Mouse (Mus musculus) kidney, postnatal 0 days (tissue): ENCODE data around the gene Lypd4. TPM values are rescaled to one million over a fixed set of nuclear protein-coding genes. Genes with fewer than 3 reads are reported as not detected.
A peak's percentile ranks its signal among the peaks of the same experiment; 100 is the strongest.
"Not testable (repeated sequence)": the region's sequence is repeated elsewhere in the genome, so short reads cannot be mapped to it uniquely, and the experiment has no call there.

Experiments used
- ATAC-seq: fragments of 200-750 bp; cut with Nextera tagmentation; replicated peaks from 2 replicates; pipeline ENCODE4 v1.8.0; 2017; ENCODE audit warnings: low read depth, moderate number of reproducible peaks, moderate TSS enrichment, moderate library complexity; ENCODE audit not compliant: low FRiP score
- DNase-seq: peaks from one replicate; pipeline ENCODE4 v3.0.0-alpha.2; 2016; ENCODE audit warnings: low spot score
- H3K27ac ChIP-seq: fragments of 300-500 bp; sonication (generic); 2 replicates; pipeline ENCODE4 v1.5.1; 2014; ENCODE audit warnings: mild to moderate bottlenecking
- H3K27me3 ChIP-seq: fragments of 300-500 bp; sonication (generic); 2 replicates; pipeline ENCODE4 v1.6.1; 2014; ENCODE audit warnings: low read length, mixed read lengths; ENCODE audit not compliant: insufficient read depth
- H3K36me3 ChIP-seq: fragments of 300-500 bp; sonication (generic); 2 replicates; pipeline ENCODE4 v1.6.1; 2014; ENCODE audit warnings: low read length, mixed read lengths; ENCODE audit not compliant: insufficient read depth
- H3K4me1 ChIP-seq: fragments of 300-500 bp; sonication (generic); replicated peaks from 2 replicates; pipeline ENCODE4 v1.6.1; 2014; ENCODE audit warnings: antibody characterized with exemption, low read length, mixed read lengths; ENCODE audit not compliant: insufficient read depth
- H3K4me2 ChIP-seq: fragments of 300-500 bp; sonication (generic); 2 replicates; pipeline ENCODE4 v1.6.1; 2014; ENCODE audit warnings: mild to moderate bottlenecking, low read length, moderate library complexity, mixed read lengths
- H3K4me3 ChIP-seq: fragments of 300-500 bp; sonication (generic); replicated peaks from 2 replicates; pipeline ENCODE4 v1.5.1; 2014; ENCODE audit warnings: low read depth, low read length
- H3K9ac ChIP-seq: fragments of 300-500 bp; sonication (generic); 2 replicates; pipeline ENCODE4 v1.6.1; 2014; ENCODE audit warnings: low read depth, low read length
- H3K9me3 ChIP-seq: fragments of 300-500 bp; sonication (generic); replicated peaks from 2 replicates; pipeline ENCODE4 v1.6.1; 2016; ENCODE audit warnings: low read length, inconsistent platforms, mixed read lengths
- CTCF ChIP-seq: IDR thresholded peaks from 2 replicates; pipeline ENCODE4 v1.5.1; 2016; ENCODE audit warnings: antibody characterized with exemption, low read depth, mild to moderate bottlenecking, moderate library complexity
- WGBS: fragments of 180-500 bp; shearing (Covaris S2); extraction: QIAGEN DNeasy Blood & Tissue Kit; methylation state at CpG from one replicate; pipeline ENCODE4 v1.1.7; 2014; 5-methylcytosine and 5-hydroxymethylcytosine counted together
- polyA plus RNA-seq: library from polyadenylated mRNA; unstranded; fragments of >200 nt; fragmentation: Nextera tagmentation; extraction: Ambion mirVana; gene quantifications from 2 replicates; pipeline ENCODE4 v1.2.1, GENCODE M21; 2015

Gene Lypd4
- polyA plus RNA-seq, 1 experiment from 2014 or later, result not detected

DNA sequence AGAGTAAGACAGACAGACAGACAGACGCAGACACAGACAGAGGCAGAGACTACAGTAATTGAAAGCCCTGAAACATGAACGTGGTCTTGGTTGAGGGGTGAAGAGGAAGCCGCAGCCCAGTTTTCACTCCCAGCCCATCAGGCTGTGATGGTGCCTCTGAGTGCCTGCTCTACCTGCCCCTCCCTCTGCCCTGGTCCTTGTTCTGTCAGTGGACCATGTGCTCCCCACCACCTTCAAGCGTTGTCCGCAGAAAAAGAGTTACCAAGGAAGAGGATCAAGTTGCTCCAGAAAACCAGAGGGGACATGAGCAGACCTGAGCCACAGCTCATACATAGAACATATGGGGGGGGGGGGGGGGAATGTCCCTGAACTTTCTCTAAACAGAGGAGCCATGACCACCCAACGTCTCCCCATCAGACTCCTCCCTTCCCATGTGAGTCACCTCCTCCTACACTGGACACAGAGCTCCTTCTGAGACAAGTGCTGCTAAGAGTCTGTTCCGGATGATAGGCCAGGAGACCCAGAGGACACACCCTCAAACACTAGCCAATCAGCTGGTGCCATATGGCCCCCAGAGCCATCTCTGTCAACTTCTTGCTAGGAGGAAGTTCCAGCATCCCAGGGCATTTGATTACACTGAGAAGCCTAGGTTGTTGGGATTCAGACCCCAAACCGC lies 17.0 kb downstream of the Lypd4 start:
- ATAC-seq, result 0 out of 2 replicates have a peak, but pooled peaks have one; percentile 42
- no peak overlapping the region for H3K27ac ChIP-seq
- WGBS, result 62% methylated on average over 8 of the region's 8 CpGs

DNA sequence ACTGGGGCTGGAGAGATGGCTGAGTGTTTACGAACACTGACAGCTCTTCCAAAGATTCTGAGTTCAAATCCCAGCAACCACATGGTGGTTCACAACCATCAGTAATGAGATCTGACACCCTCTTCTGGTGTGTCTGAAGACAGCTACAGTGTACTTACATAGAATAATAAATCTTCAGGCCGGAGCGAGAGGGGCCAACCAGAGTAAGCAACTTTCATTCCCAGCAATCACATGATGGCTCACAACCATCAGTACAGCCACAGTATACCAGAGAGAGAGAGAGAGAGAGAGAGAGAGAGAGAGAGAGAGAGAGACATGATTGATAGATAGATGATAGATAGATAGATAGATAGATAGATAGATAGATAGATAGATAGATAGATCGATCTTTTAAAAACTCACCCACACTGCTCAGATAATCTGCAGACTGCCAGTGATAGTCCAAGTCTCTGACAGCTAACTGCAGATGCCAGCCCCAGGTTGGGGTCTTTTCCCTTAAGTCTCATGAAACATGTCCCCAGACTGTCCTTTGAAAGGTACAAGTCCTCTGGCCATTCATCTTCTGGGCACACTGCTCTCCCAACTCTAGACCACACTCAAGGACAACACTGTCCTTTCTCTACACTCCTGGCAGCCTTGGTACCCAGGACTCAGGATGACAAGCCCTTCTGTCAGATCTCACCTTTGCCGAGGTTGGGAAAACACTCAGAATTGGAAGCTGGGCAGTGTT lies 18.0 kb downstream of the Lypd4 start:
- no peak for DNase-seq
- H3K4me2 ChIP-seq, result no peak overlapping the region
- no peaks in the 10 kb centered on the region for H3K9me3 ChIP-seq
- no peak overlapping the region for H3K27ac ChIP-seq
- no peak for TF ChIP-seq CTCF
- H3K4me1 ChIP-seq, result no peaks in the 10 kb centered on the region; the same call in 1 of the 2 replicates
- H3K9ac ChIP-seq, result no peak overlapping the region
- H3K36me3 ChIP-seq, result no peaks in the 10 kb centered on the region
- WGBS, result 68% methylated on average over 5 of the region's 5 CpGs
- ATAC-seq, result no peak
- H3K4me3 ChIP-seq, result no peak overlapping the region
- no peaks in the 10 kb centered on the region for H3K27me3 ChIP-seq

More for the DNA sequence above, 17.0 kb downstream of the Lypd4 start:
- Histone ChIP-seq H3K4me1 (no peaks in the 10 kb centered on the region; the same call in 1 of the 2 replicates), H3K4me2 (no peak overlapping the region), H3K4me3 (no peak overlapping the region), H3K9ac (no peak overlapping the region), H3K27me3 (no peaks in the 10 kb centered on the region), H3K9me3 (no peaks in the 10 kb centered on the region), H3K36me3 (no peaks in the 10 kb centered on the region)
- no peak for TF ChIP-seq CTCF
- no peak for DNase-seq

DNA sequence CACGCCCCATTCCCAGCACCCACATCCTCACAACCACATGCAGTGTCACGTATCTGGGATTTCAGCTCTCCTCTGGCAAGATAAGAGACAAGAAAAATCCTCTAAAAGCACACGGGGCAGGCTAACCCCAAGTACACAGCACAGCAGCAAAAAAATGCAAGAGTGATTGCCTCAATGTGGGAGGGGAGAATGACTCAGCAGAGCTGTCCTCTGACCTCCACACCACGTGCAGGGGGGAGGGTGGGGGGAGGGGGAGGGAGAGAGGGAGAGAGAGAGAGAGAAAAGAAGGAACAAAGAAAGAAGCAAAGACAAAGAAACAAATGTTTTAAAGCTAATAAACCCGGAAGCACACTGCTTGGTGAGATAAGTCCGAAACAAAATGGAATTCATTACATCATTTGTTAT lies 18.8 kb downstream of the Lypd4 start:
- ATAC-seq (0 out of 2 replicates have a peak, but pooled peaks have one; percentile 25), DNase-seq (peak; percentile 28)
- H3K27me3 ChIP-seq, result no peaks in the 10 kb centered on the region
- TF ChIP-seq CTCF, result no peak
- no peaks in the 10 kb centered on the region for H3K36me3 ChIP-seq
- H3K4me3 ChIP-seq, result no peak overlapping the region
- H3K9ac ChIP-seq, result no peak overlapping the region
- no peaks in the 10 kb centered on the region; the same call in 1 of the 2 replicates for H3K4me1 ChIP-seq
- H3K27ac ChIP-seq, result no peak overlapping the region
- WGBS, result 33% methylated on average over 6 of the region's 6 CpGs
- H3K9me3 ChIP-seq, result no peaks in the 10 kb centered on the region
- H3K4me2 ChIP-seq, result no peak overlapping the region

DNA sequence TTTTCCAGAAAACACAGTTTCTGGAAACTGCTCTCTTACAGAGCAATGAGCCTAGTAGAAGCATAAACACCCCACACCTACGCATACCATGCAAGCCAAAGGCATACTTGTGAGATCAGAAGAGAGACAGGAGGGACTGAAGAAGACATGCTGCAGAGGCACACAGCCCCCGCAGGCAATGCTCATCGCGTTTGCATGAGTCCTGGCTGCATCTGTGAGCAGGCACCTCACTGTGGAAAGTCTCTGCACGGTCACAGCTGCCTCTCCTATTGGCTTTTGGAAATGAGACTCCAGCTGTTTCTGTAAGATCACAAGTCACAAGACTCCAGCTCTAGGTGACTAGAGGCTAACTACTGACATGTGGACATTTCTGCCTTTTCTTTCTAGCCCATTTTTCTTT lies 19.6 kb downstream of the Lypd4 start:
- Histone ChIP-seq H3K27me3 (no peaks in the 10 kb centered on the region), H3K27ac (no peak overlapping the region), H3K4me3 (no peak overlapping the region), H3K4me2 (no peak overlapping the region), H3K36me3 (no peaks in the 10 kb centered on the region), H3K4me1 (no peaks in the 10 kb centered on the region; the same call in 1 of the 2 replicates), H3K9me3 (no peaks in the 10 kb centered on the region), H3K9ac (no peak overlapping the region)
- 16% methylated on average over 5 of the region's 5 CpGs for WGBS
- ATAC-seq, result no peak
- DNase-seq, result peak; percentile 29
- TF ChIP-seq CTCF, result no peak

DNA sequence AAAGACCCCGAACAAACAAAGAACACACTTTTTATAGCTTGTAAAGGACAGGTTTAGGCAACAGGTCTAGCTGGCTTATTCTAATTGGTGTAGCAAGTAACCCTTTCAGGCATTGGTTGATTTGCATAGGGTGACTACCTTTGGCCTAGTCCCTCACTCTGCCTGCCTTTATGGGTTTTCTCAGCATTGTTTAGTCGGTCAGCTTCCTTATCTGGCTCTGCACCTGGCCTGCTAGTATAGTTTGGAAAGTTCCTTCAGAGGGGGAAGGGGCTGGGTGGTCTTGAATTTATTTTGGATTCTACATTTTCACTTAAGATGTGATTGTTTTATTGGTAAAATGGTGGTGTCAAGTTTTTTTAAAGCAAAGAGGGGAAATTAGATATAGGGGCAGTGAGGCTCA lies 23.2 kb downstream of the Lypd4 start:
- H3K9ac ChIP-seq, DNase-seq, H3K36me3 ChIP-seq, H3K9me3 ChIP-seq, H3K4me3 ChIP-seq, H3K27ac ChIP-seq, H3K27me3 ChIP-seq, ATAC-seq, H3K4me2 ChIP-seq, H3K4me1 ChIP-seq: not testable (repeated sequence)
- 14% methylated on average over 2 of the region's 2 CpGs for WGBS

DNA sequence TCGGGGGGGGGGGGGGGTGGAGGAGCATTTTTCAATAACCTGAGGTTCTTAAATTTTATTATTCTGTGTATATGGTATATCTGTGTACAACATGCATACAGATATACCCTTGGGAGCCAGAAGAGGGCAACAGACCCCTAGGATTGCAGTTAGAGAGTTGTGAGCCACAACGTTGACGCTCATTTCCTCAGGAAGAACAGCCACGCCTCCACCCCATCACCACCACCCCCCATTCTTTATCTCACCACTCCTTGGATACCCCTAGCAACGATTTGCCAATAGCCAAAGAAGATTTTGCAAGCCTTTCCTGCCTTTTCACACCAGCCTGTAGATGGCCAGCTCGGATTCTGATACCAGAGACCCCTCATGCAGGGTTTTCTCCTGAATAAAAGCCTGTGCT lies 24.0 kb downstream of the Lypd4 start:
- no peak overlapping the region for H3K27ac ChIP-seq
- 5% methylated on average over 6 of the region's 6 CpGs for WGBS
- H3K4me1 ChIP-seq, result no peaks in the 10 kb centered on the region
- H3K4me3 ChIP-seq, result no peak overlapping the region
- DNase-seq (peak; percentile 43), ATAC-seq (no peak)
- H3K27me3 ChIP-seq, result no peaks in the 10 kb centered on the region
- no peak overlapping the region for H3K9ac ChIP-seq
- no peak overlapping the region for H3K4me2 ChIP-seq
- TF ChIP-seq CTCF, result peak; percentile 57
- H3K9me3 ChIP-seq, result no peaks in the 10 kb centered on the region
- H3K36me3 ChIP-seq, result no peaks in the 10 kb centered on the region
